Mouse (Mus musculus) bone marrow macrophage, adult 2 months (primary cell): ENCODE data around the gene Txndc2.

Source experiments
- CTCF ChIP-seq: IDR thresholded peaks from 2 replicates; pipeline ENCODE4 v1.5.1; 2012; ENCODE audit warnings: low read depth, mild to moderate bottlenecking, low read length, moderate library complexity
- POLR2A ChIP-seq: IDR thresholded peaks from 2 replicates; pipeline ENCODE4 v1.6.1; 2012; ENCODE audit warnings: mild to moderate bottlenecking, low read depth, low read length, borderline replicate concordance

DNA sequence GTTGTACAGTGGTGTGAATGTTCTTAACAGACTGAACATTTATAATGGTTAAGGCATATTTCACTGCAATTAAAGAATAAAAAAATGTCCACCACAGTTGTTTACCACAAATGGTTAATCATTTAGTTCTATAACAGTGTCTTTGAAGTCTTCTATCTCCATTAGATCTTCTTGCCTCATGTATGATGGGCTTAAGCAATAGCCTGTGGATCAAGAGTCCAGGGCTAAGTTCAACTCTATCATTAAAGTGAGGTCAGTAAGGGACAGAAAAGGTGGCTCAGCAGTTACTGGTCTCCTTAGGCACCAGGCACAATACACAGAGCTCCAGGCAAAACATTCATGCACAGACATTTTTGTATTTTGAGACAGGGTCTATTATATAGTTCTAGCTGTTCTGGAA, 18.8 kb downstream of the Txndc2 start:
- no peak for TF ChIP-seq CTCF
- TF ChIP-seq POLR2A = no peak
